Comparison of ENCODE assay signal across 15 mouse cellular contexts in genomic region chr4:141930001-141930400, GRCm38 (mm10).
"Had no signal": no experiment of that assay in that cellular context is flagged by ENCODE, and none has a peak within 500 bp of the region (broad histone marks: within the 10 kb centered on the region; RNA-seq: fewer than 3 reads in every experiment).

No protein-coding gene starts in this region.

- H3K4me3 ChIP-seq: layer of hippocampus, adult 2 months; limb, embryonic 13.5 days; liver, embryonic 13.5 days; midbrain, embryonic 13.5 days; myocyte; neural tube, embryonic 15.5 days had no signal

- H3K27me3 ChIP-seq: limb, embryonic 13.5 days; liver, embryonic 13.5 days; midbrain, embryonic 13.5 days; neural tube, embryonic 15.5 days had no signal

- ATAC-seq: midbrain, embryonic 13.5 days had no signal

- H3K9ac ChIP-seq: limb, embryonic 13.5 days; liver, embryonic 13.5 days; midbrain, embryonic 13.5 days; neural tube, embryonic 15.5 days had no signal

- H3K4me2 ChIP-seq: limb, embryonic 13.5 days; liver, embryonic 13.5 days; midbrain, embryonic 13.5 days; neural tube, embryonic 15.5 days had no signal

- DNase-seq: kidney, adult 9 months; kidney, postnatal 4 days; left cerebral cortex, postnatal 4 days; liver, embryonic 13.5 days; lung, adult 18-20 months; right cerebral cortex, adult 18-20 months; right cerebral cortex, postnatal 25 days; spleen, adult 18-20 months; thymus, adult 18-20 months; thymus, postnatal 14 days had no signal

- H3K9me3 ChIP-seq: limb, embryonic 13.5 days; liver, embryonic 13.5 days; midbrain, embryonic 13.5 days; neural tube, embryonic 15.5 days had no signal

- H3K36me3 ChIP-seq: limb, embryonic 13.5 days; liver, embryonic 13.5 days; midbrain, embryonic 13.5 days; neural tube, embryonic 15.5 days had no signal

- H3K27ac ChIP-seq: layer of hippocampus, adult 2 months; limb, embryonic 13.5 days; liver, embryonic 13.5 days; midbrain, embryonic 13.5 days; neural tube, embryonic 15.5 days had no signal
